Mouse (Mus musculus) telencephalon, adult 2 months (tissue): Measurements from ENCODE around the gene Gm17655.
"Not testable (repeated sequence)": the region's sequence is repeated elsewhere in the genome, so short reads cannot be mapped to it uniquely, and the experiment has no call there.

Experiments used
- DNase-seq: peaks from one replicate; pipeline ENCODE4 v3.0.0-alpha.2; 2011; ENCODE audit warnings: low read depth, low spot score

Gene Gm17655

GRCm38 (mm10) chr5:110072413-110072812, at the start of gene Gm17655:
Gene Gm17655, minus strand, starts transcription at chr5:110072513.
- not testable (repeated sequence) for DNase-seq

DNA sequence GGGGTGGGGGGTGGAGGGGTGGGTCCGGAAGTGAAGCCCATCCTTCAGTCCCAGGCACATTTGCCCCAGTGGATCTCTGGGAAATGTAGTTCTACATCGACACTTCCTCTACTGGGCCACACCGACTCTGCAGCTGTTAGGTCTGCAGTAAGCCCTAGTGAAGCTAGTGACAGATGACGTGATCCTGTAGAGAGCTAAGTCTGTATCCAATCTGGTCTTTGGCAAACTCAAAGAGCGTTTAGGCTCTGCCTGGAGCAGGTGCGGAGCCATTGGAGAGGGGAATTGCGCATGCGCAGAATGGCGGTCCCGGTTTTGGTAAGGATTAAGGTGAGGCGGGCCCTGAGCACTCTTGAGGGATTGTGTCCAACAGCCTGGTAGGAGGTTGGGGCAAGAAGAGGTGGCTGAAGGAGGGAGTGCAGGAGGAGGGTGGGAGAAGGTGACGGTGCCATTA, 37.7 kb upstream of the Gm17655 start, which contains the start of gene Zfp605:
Gene Zfp605 (plus strand): TSS at position 102 of the 451 bp plus-strand sequence.
- peak; percentile 96 for DNase-seq

- DNase-seq: no peak
Observed at GRCm38 (mm10) chr5:110108305-110108628, 36.0 kb upstream of the Gm17655 start.

DNA sequence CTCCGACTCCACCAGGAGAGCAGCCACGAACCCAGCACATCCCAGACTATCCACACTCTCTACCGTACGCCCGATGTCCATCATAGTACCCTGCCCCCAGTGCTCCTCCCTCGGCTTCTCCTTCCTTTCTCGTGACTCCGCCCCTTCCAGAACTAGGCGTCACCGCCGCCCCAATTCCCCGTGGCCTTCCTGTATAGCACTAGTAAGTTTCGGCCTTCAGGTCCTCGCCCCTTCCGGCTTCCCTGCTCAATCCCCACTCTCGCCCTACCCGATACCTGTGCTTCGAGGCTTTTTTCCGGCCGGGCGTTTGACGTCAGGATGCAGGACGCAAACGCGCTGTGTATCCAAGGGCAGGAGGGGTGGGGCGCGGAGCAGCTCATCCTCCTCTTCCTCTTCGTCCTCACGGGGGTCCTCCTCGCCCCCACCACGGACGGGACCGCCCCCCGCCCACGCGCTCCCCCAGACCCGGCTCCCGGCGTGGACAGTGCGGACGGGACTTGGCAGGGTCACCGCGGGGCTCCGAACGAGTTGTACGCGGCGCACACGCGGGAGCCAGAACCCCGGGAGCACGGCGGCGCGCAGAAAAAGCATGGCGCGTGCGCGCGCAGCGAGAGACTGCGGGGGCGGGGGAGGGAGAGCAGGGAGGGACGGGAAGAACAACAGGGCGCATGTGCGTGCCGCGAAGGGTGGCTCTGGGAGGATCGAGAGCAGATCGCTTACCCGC, 35.4 kb upstream of the Gm17655 start, which contains the start of gene Gtpbp6:
Gene Gtpbp6 (minus strand): TSS at position 617 of the 724 bp plus-strand sequence.
- peak; percentile 96 for DNase-seq

GRCm38 (mm10) chr5:110106901-110107564, 34.7 kb upstream of the Gm17655 start:
- no peak for DNase-seq

- no peak for DNase-seq
Observed at GRCm38 (mm10) chr5:110106140-110106871, 34.0 kb upstream of the Gm17655 start.

GRCm38 (mm10) chr5:110104616-110105380, 32.5 kb upstream of the Gm17655 start:
- DNase-seq: no peak

- no peak for DNase-seq
Observed at GRCm38 (mm10) chr5:110103901-110104615, 31.7 kb upstream of the Gm17655 start.

GRCm38 (mm10) chr5:110102853-110103625, 30.7 kb upstream of the Gm17655 start:
- DNase-seq: no peak

DNA sequence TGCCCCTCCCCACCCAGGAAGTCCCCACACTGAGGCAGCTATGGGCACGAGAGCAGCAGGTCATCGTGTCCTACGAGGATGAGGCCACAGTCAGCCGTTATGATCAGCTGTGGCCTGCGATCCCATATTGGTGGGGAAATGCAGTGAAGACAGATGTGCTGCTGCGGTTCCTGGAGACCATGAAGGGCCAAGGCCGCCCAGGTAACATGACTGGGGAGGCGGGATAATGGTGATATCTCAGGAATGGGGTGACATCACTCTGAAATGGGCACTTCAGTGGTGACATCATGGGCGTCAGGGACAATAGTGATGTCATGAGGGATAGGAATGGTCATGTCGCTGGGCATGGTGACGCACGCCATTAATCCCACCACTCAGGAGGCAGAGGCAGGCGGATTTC, 30.1 kb upstream of the Gm17655 start:
- no peak for DNase-seq

GRCm38 (mm10) chr5:110101716-110102347, 29.5 kb upstream of the Gm17655 start:
- DNase-seq: peak; percentile 61

DNA sequence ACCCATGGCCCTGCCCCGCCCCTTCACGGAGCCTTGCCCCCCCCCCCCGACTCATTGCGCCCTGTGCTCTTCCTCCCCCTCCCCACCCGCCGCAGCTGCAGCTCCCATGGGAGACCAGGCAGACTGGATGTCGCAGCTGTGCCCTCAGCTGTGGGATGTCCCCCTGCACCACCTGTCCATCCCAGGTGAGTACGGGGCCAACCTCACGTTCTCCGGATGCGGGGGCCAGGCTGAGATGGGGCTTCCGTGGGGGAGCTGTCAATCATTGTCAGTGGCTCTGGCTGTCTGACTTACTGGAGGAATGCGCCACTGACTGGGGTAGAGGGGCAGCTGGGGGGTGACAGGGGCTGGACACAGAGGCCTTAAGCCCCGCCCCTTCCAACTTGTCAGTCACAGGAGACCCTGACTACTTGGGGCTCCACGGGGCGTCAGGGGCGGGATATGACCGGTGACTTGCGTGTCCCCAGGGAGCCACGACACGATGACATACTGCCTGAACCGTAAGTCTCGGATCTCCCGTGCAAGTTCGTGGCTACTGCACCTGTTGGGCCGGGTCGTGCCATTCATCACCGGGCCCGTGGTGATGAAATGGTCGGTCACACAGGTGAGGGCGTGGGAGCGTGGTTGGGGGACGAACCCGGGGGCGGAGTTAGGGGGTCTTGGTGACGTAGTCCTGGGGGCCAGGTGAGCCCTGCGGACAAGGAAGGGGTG, 28.8 kb upstream of the Gm17655 start:
- DNase-seq: no peak

DNA sequence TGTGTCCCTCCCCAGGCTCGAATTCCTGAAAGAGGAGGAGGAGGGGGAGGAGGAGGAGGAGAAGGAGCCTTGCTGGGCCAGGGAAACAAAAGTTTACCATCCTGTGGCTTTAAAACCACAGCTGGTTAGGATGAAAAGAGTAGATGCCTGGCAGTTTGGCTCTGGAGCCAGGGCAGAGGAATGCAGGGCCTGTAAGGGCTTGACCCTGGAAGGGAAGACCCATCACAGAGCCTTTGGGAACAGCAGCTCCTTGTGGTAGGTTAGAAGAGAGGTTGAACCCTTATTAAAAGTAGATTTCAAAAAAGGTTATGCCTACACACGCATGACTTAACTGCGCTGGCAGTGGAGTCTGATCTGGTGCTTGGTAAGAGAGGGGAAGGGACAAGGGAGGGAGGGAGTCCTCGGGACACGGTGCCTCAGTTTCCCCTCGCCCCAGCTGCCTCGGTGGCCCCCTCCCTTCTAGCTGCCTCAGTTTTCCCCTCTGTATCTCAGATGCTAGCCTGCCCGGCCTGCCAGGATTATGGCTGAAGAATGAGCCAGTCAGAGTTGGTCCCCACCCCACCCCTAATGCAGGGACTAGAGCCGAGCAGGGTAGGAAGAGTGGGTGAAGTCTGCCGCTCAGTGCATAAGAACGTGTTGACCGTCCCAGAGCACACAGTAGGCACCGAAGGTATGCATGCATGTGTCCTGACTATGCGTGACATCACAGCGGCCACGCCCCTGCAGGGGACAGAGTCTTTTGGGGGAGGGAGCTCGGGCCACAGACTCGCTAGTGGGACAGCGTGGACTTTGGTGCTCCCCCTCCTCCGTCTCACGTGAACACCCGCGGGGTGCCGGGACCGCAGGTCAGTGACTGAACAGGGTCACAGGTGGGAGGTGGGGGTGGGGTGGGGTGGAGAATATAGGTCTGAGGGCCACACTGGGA, 27.6 kb upstream of the Gm17655 start, which contains the start of gene Plcxd1:
Gene Plcxd1 (plus strand): TSS at position 314 of the 925 bp plus-strand sequence.
- DNase-seq: no peak

- peak; percentile 73 for DNase-seq
Observed at GRCm38 (mm10) chr5:110098991-110099477, 26.7 kb upstream of the Gm17655 start.

DNA sequence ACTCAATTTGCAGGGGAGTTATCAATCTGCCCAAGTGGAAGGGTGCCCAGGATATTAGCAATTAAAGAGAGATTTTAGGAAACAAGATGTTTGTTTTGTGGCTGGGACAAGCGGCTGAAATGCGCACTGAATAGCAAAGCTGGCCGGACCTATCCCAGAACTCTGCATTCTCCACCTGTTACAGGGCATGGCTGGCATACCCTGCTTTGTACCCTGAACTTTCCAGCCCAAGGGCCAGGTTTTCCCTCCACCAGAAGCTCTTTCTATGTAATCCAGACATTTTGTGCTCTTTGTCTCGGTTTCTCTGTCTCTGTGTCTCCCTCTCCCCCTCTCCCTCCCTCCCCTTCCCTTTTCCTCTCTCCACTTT, 22.5 kb upstream of the Gm17655 start:
- DNase-seq: no peak

DNA sequence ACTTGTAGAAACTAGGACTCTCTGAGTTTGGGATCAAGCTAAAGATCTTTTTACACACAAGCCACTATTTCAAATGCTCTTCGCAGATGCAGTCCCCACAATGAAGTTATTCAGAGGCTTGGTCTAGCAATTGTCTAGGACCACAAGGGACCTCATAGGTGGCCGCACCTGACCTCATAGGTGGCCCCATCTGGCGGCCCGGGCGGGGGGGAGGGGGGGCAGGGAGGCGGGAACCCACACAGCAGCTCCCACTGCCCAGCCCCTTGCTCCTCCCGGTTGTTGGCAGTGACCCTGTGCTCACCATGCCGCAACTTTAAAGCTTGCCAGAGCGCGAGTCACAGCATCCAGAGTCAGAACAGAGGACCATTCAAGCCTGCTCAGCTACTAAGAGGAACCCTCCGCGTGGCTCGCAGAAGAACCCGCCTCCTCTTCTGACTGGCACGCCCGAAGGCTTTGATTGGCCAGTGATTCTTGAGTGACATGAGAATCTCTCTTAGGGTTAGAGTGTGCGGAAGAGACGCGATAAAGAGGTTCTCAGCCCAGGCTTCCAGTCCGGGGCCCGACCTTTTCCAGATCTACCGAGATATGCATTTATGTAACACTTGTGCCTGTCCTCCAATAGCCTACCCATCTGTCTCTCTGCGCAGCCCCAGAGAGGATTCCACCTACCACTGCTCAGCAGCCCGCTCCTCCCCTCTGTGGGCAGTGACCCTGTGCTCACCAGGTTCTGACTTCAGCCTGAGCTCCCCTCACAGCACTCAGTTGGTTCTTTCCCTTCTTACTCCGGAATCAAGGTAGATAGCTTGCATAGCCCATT, 21.9 kb upstream of the Gm17655 start, which contains the start of gene Gm35315:
Gene Gm35315 (minus strand): TSS at position 391 of the 817 bp plus-strand sequence.
- DNase-seq: peak; percentile 91

- no peak for DNase-seq
Observed at GRCm38 (mm10) chr5:110091546-110091945, 19.2 kb upstream of the Gm17655 start.
